Mouse (Mus musculus) granulocyte monocyte progenitor cell, adult 5-6 weeks (primary cell): ENCODE measurements around the gene Gm28998. TPM values are rescaled to one million over a fixed set of nuclear protein-coding genes. Genes with fewer than 3 reads are reported as not detected.
"Not testable (repeated sequence)": the region's sequence is repeated elsewhere in the genome, so short reads cannot be mapped to it uniquely, and the experiment has no call there.

Experiments
- ATAC-seq: replicated peaks from 2 replicates; pipeline ENCODE4 v1.8.0; 2016; ENCODE audit warnings: mild to moderate bottlenecking, moderate TSS enrichment, inconsistent platforms; ENCODE audit not compliant: poor library complexity, severe bottlenecking
- total RNA-seq, 2 experiments: library from RNA; stranded (forward) in 1 of 2; stranded (reverse) in 1 of 2; fragments of 200-712, 200-1000 nt in 1 of 2; fragments of >200 nt in 1 of 2; fragmentation: Nextera tagmentation in 1 of 2; gene quantifications; 2 replicates each; pipeline ENCODE4 v1.2.3; 2014 to 2017

Gene Gm28998
- total RNA-seq (2014; fragmentation: Nextera tagmentation) (not detected in 2 replicates), total RNA-seq (2017) (not detected in 2 replicates)

DNA sequence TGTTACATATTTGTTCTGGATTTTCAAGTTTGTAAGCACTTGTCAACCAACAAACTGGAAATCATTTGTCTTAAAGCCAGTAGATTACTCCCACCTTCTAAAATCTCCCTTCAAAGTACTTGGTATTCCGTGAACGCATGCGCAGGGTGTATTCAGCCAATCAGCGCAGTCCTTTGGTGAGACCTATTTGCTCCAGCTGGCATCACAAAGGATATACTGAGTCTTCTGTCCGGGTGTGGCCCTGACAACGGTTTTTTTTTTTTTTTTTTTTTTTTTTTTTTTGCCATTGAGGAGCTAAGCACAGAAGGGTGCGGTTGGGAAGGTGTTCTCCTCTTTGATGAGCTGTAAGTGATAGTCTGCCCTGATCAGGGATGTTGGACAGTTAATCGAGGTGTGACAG, at the start of gene Gm28998:
TSS of gene Gm28998 (plus strand) at position 301 of the 400 bp plus-strand sequence.
- ATAC-seq: not testable (repeated sequence)

Other genes with a start within 250 kb of the Gm28998 start
- not detected in 2 replicates for gene Gm21244, start 84.5 kb upstream of the Gm28998 start, total RNA-seq (2014; fragmentation: Nextera tagmentation)
- not detected in 2 replicates for gene Gm21244, start 84.5 kb upstream of the Gm28998 start, total RNA-seq (2017)
- not detected in 2 replicates for gene Gm21788, start 151.2 kb downstream of the Gm28998 start, total RNA-seq (2014; fragmentation: Nextera tagmentation)
- gene Gm21788, start 151.2 kb downstream of the Gm28998 start, total RNA-seq (2017): not detected in 2 replicates